Mouse (Mus musculus) hematopoietic stem cell, adult 5-6 weeks (primary cell): ENCODE results near the gene Adgrv1. TPM values are rescaled to one million over a fixed set of nuclear protein-coding genes. Genes with fewer than 3 reads are reported as not detected.

ENCODE experiments used
- ATAC-seq, 2 experiments: fragments of 125-278 bp in 1 of 2; replicated peaks in 1 of 2; 2 replicates each; pipeline ENCODE4 v1.8.0; 2016 to 2017; ENCODE audit warnings: inconsistent platforms in 2 of 2, mild to moderate bottlenecking in 2 of 2, moderate number of reproducible peaks in 2 of 2, low read depth in 1 of 2, moderate TSS enrichment in 1 of 2; ENCODE audit not compliant: low FRiP score in 2 of 2, poor library complexity in 2 of 2, severe bottlenecking in 2 of 2, insufficient read depth in 1 of 2, low TSS enrichment in 1 of 2
- total RNA-seq: library from RNA; stranded (forward); fragments of 172-1452, 232-1000 nt; gene quantifications from 2 replicates; pipeline ENCODE4 v1.2.3, GENCODE M21; 2017

The Adgrv1 gene
- total RNA-seq, 1 experiment from 2014 or later, result not detected

DNA sequence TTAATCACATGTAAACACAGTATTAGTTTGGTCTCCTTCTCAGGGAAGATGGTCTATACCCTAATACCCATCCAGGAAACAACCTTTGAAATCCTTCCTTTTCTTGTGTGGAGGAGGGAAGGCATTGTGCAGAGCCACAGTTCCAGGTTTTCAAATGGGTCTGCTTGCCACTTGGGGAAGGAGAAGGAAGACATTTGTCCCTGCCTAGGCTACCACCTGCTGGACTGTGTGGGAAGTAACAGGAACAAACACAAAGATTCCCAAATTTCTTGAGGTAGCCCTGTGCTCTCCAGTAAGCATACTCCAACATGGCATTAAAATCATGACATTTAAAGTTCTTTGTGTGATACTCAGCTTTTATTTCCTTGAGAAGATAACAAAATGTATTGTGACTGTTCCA, 477.6 kb downstream of the Adgrv1 start:
- ATAC-seq, result peak; percentile 67 to 75

DNA sequence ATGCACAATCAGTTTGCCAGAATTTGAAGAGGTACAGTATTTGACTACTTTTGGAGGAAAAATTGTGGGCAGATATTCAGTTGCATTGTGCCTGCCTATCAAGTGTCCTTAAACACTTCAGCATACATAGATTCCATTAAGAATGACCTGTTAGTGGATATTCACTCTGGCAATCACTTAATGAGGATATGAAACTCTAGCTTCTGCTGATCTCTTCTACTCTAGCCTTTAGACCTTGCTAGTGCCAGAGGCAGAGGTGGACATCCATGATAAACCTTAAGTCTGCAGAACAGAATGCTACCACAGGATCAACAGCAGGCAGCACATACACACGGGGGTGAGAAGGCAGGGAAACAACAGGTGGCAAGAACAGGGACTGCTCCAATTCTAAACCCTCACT, 488.5 kb downstream of the Adgrv1 start:
- no peak for ATAC-seq

DNA sequence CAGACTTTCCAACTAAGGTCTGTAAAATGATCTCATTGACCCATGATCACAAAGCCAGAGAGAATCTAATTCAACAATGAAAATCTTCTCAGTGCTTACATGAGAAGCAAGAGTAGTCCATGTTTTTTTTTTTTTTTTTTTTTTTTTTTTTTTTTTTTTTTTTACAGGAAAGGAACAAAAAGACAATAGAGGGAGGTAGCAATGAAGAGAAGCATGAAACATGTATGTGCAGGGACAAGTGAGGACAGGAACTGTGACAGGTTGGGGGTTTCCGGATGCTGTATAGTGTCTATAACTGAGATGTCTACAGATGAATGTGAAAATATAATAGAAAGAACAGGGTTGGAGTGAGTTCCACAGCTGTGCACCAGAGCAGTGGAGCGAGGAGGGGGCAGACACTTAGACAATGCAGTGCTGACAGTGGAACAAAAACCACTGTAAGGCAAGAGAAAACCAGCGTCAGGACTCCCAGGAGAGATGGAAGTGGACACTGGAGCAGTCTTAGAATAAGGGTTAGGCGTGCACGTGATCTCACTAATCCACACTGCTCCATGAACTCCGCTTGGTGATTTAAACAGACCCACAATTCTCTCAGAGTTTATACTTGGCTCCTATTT, 490.6 kb downstream of the Adgrv1 start:
- no peak for ATAC-seq

DNA sequence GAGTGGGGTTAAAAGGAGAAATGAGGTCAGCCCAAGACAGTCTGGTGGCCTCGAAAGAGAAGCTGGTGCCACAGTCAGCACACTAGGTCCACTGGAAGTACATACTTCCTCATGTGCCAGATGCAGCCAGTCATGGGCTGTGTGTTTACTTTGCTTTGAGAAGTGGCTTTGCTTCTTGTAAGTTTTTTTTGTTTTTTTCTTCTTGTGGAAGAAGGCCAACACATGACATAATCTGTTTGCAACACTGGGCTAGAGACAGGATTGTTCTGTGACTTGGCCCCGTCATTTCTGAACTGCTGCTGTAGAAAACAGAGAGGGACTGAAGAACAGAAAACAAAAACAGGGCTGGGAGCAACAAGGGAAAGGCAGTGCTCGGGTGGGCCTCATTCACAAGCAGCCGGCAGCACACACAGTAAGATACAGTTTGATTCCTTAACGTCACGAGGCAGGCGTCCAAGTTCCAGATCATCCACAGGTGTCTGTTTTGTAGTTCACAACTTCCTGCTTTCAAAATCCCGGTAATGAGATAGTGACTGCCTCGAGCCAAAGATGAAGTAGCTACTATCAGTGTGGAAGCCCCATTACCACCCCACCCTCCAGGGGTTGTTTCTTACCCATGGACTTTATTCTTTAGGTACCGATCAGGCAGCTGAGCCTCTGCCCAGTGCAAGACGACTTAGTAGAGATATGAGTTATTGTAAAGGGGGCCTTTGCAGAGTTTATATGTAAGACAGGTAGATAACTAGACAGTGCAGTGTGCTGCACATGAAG, 496.1 kb downstream of the Adgrv1 start:
- peak; percentile 92 to 93 for ATAC-seq

DNA sequence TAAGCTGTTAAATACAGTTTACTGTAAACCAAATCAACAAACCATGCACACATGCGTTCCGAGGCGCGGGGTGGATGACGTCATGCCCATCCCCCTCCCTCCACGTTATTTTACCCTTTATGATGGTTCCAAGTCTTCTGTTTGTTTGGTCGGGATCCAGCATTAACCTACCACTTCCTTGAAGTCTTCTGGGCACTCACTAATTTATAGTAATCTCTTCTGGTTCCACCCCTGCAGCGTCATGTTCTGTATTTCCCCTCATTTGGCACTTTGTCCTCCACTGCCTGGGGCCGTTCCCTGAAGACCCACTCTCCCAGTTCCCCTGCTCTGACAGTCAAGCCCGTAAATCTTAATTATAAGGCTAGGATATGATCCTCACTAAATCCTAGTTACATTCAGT, 497.0 kb downstream of the Adgrv1 start:
- ATAC-seq, result no peak

DNA sequence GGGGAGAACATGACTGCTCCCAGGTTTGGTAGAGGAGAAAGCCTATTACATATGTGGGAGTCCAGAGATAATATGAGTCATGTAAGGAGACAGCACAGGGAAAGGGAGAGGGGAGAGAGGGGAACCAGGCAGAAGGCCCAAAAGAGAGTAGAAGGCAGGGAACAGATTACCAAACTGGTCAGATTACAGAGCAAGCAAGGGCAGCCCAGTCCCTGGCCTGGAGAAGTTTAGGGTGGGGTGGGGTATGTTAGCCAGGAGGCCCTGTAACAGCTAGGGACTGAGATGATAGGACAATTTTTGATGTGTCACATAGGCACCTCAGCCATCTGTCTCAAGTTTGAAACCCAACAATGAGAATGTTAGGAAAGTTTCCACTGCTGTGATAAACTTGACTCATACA, 498.5 kb downstream of the Adgrv1 start:
- no peak for ATAC-seq

DNA sequence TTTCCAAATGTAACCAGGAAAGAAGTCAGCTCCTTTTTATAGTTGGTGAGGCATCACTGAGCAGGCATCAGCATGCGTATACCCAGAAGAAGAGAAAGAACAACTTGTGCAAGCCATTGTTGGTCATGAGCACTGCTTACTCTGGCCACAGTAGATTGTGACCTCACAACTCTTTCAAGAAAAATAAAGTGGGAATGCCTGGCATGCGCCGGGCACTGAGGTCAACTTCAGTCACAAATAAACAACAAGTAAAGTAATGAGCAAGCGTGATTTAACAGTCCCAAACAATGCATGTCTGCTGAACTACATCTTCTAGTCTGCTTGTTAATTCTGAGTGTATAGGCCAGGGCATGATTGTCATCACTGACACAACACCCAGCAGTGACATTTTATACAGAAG, 499.6 kb downstream of the Adgrv1 start:
- no peak for ATAC-seq

DNA sequence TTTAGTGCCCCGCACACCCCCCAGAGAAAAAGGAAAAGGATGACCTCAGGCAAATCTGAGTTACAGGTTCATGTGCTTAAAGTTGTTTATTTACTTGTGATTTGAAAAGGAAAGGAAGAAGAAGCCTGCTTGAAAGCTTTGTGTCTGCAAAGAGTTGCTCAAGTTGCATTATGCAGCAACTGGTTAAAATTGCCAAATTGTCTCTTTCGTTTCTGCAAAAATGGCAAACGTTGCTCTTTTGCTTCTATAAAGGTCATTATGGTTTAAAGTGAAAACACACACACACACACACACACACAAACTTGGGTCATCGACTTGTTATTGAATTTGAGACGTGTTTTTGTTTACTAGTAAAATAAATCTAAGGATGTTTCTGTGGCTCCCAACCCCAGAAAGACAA, 500.3 kb downstream of the Adgrv1 start:
- ATAC-seq, result no peak

DNA sequence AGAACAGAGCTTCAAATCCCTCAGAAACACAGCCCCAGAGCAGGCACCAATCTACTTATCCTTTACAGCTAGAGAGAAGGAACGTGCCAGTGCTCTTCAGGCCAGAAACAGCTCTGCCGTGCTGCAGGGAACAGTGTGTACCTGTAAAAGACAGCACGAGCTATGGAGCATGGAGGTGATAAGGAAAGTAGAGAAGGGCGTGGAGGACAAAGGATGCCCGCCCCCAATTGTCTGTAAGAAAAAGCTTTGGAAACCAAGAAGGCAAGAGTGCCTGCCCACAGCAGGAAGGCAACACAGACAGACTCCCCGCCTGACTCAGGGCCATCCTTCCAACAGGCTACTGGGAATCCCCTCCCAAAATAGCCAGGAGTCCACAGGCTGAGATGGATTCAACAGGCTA, 501.1 kb downstream of the Adgrv1 start:
- no peak for ATAC-seq

DNA sequence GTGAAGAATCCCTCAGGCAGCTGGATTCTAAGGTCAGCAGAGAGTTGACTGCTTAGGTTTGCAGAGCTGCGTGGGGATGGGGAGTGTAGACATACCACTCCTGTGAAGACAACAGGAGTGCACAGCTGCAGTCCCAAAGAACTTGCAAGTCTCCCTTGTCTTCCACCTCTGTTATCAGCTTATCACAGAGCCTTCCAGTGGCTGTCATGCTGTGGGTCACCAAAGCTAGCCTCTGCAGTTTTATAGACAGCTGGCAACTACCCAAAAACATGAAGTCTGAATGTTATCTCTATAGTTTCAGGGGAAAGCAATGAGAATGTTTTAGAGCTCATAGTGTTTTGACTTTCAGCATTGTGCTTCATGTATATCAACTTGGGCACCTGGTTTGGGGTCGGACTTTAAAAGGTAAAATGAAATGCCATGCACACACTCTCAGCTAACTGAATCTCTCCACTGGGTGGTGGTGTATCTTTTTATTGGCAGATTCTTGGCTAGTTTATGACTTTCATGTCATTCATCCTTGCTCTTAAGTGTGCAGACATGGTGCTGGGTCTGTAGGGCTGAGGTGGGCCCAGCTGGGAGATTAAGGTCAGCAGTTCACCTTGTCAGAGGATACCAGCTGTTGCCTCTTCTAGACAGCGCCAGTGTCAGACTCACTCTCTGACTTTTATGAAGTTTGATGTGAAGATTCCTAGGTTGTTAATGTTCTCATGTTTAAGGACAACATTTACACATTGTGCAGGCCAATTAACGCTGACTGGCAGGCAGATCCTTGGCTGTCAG, 502.0 kb downstream of the Adgrv1 start:
- peak in 1 of 2 experiments; percentile 25; a peak in 1 of 4 replicates for ATAC-seq

DNA sequence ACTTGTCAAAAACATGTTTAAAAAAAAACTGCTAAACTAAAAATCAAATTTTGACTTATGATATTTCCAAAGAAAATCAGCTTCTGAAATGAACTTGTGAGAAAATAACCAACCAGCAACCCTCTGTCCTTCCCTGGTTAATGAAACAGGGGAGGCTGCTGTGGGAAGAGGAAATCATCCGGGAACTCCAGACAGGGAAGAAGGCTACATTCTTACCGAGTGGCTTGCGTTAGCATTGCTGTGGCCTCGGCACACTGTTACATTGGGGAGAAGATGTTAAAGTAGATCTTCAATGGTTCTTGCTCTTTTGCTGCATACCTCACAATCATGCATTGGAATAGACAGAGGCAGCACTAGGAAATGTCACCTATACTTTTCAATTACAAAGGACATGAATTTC, 507.1 kb downstream of the Adgrv1 start:
- no peak for ATAC-seq

DNA sequence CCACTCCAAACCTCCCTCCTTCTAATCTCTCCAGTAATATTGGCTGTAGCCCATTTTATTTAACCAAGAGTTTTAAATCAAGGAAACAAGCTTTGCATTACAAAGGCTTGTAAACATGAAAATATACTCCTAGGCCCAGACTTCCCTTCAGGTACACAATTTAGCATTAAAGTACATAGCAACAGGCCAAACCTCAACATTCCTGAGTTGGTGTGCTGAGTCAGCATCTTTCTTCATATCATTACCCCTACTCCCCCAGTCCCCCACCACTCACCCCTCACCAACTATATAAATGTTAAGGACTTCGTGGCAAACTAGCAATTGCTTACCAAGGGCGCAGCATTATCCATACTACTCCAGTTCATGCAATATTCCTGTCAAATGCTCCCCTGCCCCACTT, 510.7 kb downstream of the Adgrv1 start:
- no peak for ATAC-seq

DNA sequence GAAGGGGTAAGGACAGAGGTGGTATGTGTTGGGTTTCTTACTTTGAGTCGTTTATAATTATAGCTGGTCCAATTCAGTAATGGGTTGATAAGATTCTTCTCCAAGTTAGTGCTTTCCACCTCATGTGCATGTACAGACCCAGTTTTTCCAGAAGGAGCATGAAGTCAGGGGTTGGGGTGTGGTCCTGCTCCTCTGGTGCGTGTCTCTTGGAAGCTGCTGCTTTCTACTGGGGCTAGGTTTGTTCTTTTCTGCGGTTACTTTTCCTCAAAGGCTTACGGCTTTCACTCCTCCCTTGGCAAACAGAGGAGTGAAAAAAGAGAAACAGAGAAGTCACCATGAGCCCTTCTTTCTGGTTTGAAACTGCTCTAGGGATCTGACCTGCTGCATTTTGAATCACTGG, 522.5 kb downstream of the Adgrv1 start:
- ATAC-seq, result no peak

DNA sequence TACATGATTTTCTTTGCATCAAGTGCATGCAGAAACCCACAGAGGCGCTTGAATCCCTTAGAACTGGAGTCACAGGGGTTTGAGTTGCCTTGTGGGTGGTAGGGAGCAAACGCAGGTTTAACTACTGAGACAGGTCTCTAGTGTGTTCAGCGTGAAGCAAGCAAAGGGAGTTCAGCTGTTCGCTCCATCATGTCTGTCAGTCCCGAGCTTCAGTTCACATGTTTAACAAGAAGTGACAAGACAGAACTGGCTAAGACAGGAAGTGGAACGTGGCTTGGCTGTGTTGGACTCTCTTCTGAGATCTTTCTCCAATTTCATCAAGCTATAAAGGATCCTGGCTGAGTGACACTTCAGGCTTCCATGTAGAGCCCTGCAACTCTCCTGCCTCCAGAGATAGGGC, 523.3 kb downstream of the Adgrv1 start:
- no peak for ATAC-seq

DNA sequence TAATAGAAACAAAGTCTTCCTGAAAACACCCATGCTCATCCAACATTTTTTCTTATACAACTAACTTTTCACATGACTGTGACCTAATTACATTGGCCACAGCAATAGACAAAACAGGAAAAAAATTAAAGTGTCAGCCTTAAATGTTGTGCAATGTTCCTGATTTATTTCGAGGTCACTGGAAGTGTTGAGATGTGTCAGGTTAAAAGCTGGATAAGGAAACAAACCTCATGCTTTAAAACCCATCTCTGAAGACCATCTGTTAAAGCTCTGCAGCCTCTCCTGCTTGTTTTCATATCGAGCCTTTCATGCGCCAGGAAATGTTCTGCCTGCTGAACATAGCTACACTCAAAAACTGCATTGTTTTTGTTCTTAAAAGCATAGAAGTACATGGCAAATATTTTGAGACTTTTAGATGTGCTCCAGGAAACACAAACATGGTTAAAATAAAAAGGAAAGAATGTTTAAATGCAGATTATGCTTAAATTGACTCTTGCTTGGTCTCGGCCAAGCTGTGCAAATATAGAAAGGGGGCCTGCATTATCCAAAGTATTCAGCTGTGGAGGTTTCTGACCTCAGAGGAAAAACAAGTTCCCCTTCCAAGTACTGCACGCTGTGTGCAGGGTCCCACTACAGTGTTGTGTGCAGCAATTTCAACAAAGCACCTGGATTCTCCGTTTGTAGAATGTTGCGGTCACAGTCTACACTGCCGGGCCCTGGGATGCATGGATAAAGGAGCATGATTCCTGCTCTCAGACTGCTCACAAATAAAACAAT, 524.2 kb downstream of the Adgrv1 start:
- peak; percentile 80 to 84 for ATAC-seq

DNA sequence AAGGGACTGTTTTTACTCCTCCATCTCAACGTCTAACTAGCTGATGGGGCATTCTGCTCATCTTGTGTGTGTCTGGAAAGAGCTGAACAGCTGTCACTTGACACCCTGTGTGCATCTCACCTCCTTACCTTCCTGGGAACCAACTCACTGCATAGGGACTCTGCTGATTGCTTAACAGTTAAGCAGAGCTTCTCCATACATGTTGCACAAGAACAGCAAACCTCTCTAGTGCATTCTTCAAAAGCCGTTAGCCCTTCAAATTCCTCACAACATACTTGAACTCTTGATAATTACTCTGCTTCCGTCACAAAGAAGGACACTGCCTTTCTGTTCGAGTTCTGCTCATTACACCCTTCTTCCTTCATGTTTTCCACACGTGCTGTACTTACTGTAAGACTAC, 525.5 kb downstream of the Adgrv1 start:
- ATAC-seq, result no peak

DNA sequence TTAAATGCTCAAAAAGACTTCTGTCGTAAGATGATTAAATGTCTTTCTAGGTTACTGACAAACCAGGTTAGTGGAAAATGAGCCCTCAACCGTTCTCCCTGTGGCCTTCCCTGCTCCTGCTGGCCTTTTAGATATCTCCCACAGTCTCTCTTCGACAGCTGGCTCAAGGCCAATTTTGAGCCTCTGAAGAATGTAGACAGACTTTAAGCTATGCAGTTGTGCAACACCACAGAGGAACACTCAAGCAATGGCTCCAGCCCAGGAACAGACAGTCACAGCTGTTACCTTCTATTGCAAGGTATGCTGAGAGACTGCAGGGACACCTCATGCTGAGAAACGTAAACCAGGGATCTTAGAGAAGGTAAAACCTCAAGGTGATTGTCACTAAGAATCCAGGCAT, 529.2 kb downstream of the Adgrv1 start:
- ATAC-seq, result peak in 1 of 2 experiments; percentile 9; a peak in 1 of 4 replicates

DNA sequence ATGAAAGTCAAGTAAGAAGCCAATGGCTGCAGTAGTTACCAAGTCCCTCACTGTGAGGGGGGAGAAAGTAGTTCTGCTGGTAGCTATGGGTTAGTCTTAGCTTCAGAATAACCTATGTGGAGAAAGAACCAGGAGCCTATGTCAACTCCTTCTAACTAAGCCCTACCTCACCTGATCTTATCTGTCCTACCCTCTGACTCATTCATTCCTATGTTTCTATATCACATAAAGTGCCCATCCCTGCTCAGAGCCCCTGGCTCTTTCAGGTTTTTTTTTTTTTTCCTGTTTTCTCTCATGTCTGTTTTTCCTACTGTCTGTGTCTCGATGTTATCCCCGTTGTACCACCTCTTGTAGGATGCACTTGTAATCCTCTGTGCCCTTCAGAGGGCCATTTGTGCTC, 536.5 kb downstream of the Adgrv1 start:
- no peak for ATAC-seq
